Mouse (Mus musculus): ENCODE measurements around the gene Gm21454. TPM values are rescaled to one million over a fixed set of nuclear protein-coding genes. Genes with fewer than 3 reads are reported as not detected.
"Not testable (repeated sequence)": the region's sequence is repeated elsewhere in the genome, so short reads cannot be mapped to it uniquely, and the experiment has no call there.

Gm21454 gene
- total RNA-seq (2021) = not detected

GRCm38 (mm10) chrY:13252091-13252490 is at the start of gene Gm21454, which contains the start of gene Gm21440:
Gene Gm21454, plus strand, starts transcription at chrY:13252442.
Gene Gm21440, plus strand, starts transcription at chrY:13252391.
- not testable (repeated sequence) for DNase-seq

- not testable (repeated sequence) for DNase-seq
Measured at GRCm38 (mm10) chrY:13223828-13224227, 28.4 kb upstream of the Gm21454 start, which contains the start of gene Gm21828. Gene Gm21828, minus strand, starts transcription at chrY:13223928.

GRCm38 (mm10) chrY:13348963-13349362 is 96.7 kb downstream of the Gm21454 start, which contains the start of gene Gm21725:
Gene Gm21725, minus strand, starts transcription at chrY:13349063.
- DNase-seq = not testable (repeated sequence)

Other genes starting within 250 kb of the Gm21454 start
- not detected for gene Gm20807, start 209.6 kb upstream of the Gm21454 start, total RNA-seq (2021)
- not detected for gene Gm21891, start 119.0 kb upstream of the Gm21454 start, total RNA-seq (2021)
- gene Gm21425, start 90.5 kb upstream of the Gm21454 start, total RNA-seq (2021) = not detected
- not detected for gene Gm21828, start 28.5 kb upstream of the Gm21454 start, total RNA-seq (2021)
- gene Gm21440, start 51 bp upstream of the Gm21454 start, total RNA-seq (2021) = not detected
- not detected for gene Gm21725, start 96.6 kb downstream of the Gm21454 start, total RNA-seq (2021)
- gene Gm21866, start 213.1 kb downstream of the Gm21454 start, total RNA-seq (2021) = not detected
- not detected for gene Gm20773, start 241.6 kb downstream of the Gm21454 start, total RNA-seq (2021)

Measured in layer of hippocampus, postnatal 36 days (tissue).